Mouse (Mus musculus): ENCODE results near the gene Gpd2. TPM values are rescaled to one million over a fixed set of nuclear protein-coding genes. Genes with fewer than 3 reads are reported as not detected.

The Gpd2 gene
- polyA plus RNA-seq, 1 experiment from 2014 or later = 21.8 TPM

- H3K36me3 ChIP-seq (ENCODE audit: control insufficient read depth, insufficient read depth, low read length) = no peaks in the 10 kb centered on the region
- no peak overlapping the region for H3K4me3 ChIP-seq (ENCODE audit: low read depth, low read length)
- no peaks in the 10 kb centered on the region for H3K27me3 ChIP-seq (replicated peaks; ENCODE audit: control insufficient read depth, insufficient read depth, low read length)
- no peak overlapping the region for H3K4me2 ChIP-seq (ENCODE audit: low read length)
- no peaks in the 10 kb centered on the region for H3K9me3 ChIP-seq (ENCODE audit: control insufficient read depth, low read length)
- ATAC-seq (replicated peaks; ENCODE audit: low FRiP score, low TSS enrichment, low read depth) (no peak), DNase-seq (ENCODE audit: low spot score) (no peak)
- H3K4me1 ChIP-seq (replicated peaks; ENCODE audit: control insufficient read depth, insufficient read depth, low read length) = no peaks in the 10 kb centered on the region
- 47% methylated on average over 2 of the region's 2 CpGs for WGBS
- H3K27ac ChIP-seq (ENCODE audit: low read depth) = no peak overlapping the region
- no peak overlapping the region for H3K9ac ChIP-seq (ENCODE audit: low read length)
These were observed 12.2 kb upstream of the Gpd2 start for GRCm38 (mm10) chr2:57225236-57225635.

- H3K4me2 ChIP-seq (ENCODE audit: low read length) = no peak overlapping the region
- H3K4me1 ChIP-seq (replicated peaks; ENCODE audit: control insufficient read depth, insufficient read depth, low read length) = no peaks in the 10 kb centered on the region
- no peaks in the 10 kb centered on the region for H3K27me3 ChIP-seq (replicated peaks; ENCODE audit: control insufficient read depth, insufficient read depth, low read length)
- ATAC-seq (replicated peaks; ENCODE audit: low FRiP score, low TSS enrichment, low read depth) = no peak
- DNase-seq (ENCODE audit: low spot score) = no peak
- no peak overlapping the region for H3K9ac ChIP-seq (ENCODE audit: low read length)
- 81% methylated on average over 3 of the region's 3 CpGs for WGBS
- no peak overlapping the region for H3K27ac ChIP-seq (ENCODE audit: low read depth)
- H3K9me3 ChIP-seq (ENCODE audit: control insufficient read depth, low read length) = no peaks in the 10 kb centered on the region
- H3K4me3 ChIP-seq (ENCODE audit: low read depth, low read length) = no peak overlapping the region
- H3K36me3 ChIP-seq (ENCODE audit: control insufficient read depth, insufficient read depth, low read length) = no peaks in the 10 kb centered on the region
These were observed 10.0 kb upstream of the Gpd2 start for GRCm38 (mm10) chr2:57227425-57227824.

GRCm38 (mm10) chr2:57229647-57230240 is 7.7 kb upstream of the Gpd2 start:
- no peak for DNase-seq (ENCODE audit: low spot score)
- Histone ChIP-seq H3K9me3 (ENCODE audit: control insufficient read depth, low read length) (no peaks in the 10 kb centered on the region), H3K4me1 (replicated peaks; ENCODE audit: control insufficient read depth, insufficient read depth, low read length) (no peaks in the 10 kb centered on the region), H3K27me3 (replicated peaks; ENCODE audit: control insufficient read depth, insufficient read depth, low read length) (no peaks in the 10 kb centered on the region), H3K4me2 (ENCODE audit: low read length) (no peak overlapping the region), H3K4me3 (ENCODE audit: low read depth, low read length) (no peak overlapping the region), H3K36me3 (ENCODE audit: control insufficient read depth, insufficient read depth, low read length) (no peaks in the 10 kb centered on the region), H3K27ac (ENCODE audit: low read depth) (no peak overlapping the region), H3K9ac (ENCODE audit: low read length) (no peak overlapping the region)
- no peak for ATAC-seq (replicated peaks; ENCODE audit: low FRiP score, low TSS enrichment, low read depth)
- WGBS = 69% methylated on average over 4 of the region's 4 CpGs

GRCm38 (mm10) chr2:57231432-57231831 is 6.0 kb upstream of the Gpd2 start:
- Histone ChIP-seq H3K4me1 (replicated peaks; ENCODE audit: control insufficient read depth, insufficient read depth, low read length) (no peaks in the 10 kb centered on the region), H3K9me3 (ENCODE audit: control insufficient read depth, low read length) (no peaks in the 10 kb centered on the region), H3K4me3 (ENCODE audit: low read depth, low read length) (no peak overlapping the region), H3K36me3 (ENCODE audit: control insufficient read depth, insufficient read depth, low read length) (no peaks in the 10 kb centered on the region), H3K4me2 (ENCODE audit: low read length) (no peak overlapping the region), H3K9ac (ENCODE audit: low read length) (no peak overlapping the region), H3K27me3 (replicated peaks; ENCODE audit: control insufficient read depth, insufficient read depth, low read length) (no peaks in the 10 kb centered on the region), H3K27ac (ENCODE audit: low read depth) (no peak overlapping the region)
- ATAC-seq (replicated peaks; ENCODE audit: low FRiP score, low TSS enrichment, low read depth) (no peak), DNase-seq (ENCODE audit: low spot score) (no peak)
- WGBS = 73% methylated on average over 5 of the region's 5 CpGs

GRCm38 (mm10) chr2:57232328-57232727 is 5.1 kb upstream of the Gpd2 start:
- DNase-seq (ENCODE audit: low spot score) = no peak
- 88% methylated on average over 8 of the region's 8 CpGs for WGBS
- no peaks in the 10 kb centered on the region for H3K9me3 ChIP-seq (ENCODE audit: control insufficient read depth, low read length)

GRCm38 (mm10) chr2:57236246-57236645 is 1.2 kb upstream of the Gpd2 start:
- no peaks in the 10 kb centered on the region for H3K27me3 ChIP-seq (replicated peaks; ENCODE audit: control insufficient read depth, insufficient read depth, low read length)
- H3K4me2 ChIP-seq (ENCODE audit: low read length) = no peak overlapping the region
- ATAC-seq (replicated peaks; ENCODE audit: low FRiP score, low TSS enrichment, low read depth) = no peak
- H3K4me1 ChIP-seq (replicated peaks; ENCODE audit: control insufficient read depth, insufficient read depth, low read length) = peaks cover 2% of the 10 kb centered on the region; the same call in 1 of the 2 replicates
- DNase-seq (ENCODE audit: low spot score) = no peak
- 77% methylated on average over 2 of the region's 2 CpGs for WGBS
- no peak overlapping the region for H3K4me3 ChIP-seq (ENCODE audit: low read depth, low read length)
- no peaks in the 10 kb centered on the region for H3K36me3 ChIP-seq (ENCODE audit: control insufficient read depth, insufficient read depth, low read length)
- H3K9me3 ChIP-seq (ENCODE audit: control insufficient read depth, low read length) = no peaks in the 10 kb centered on the region
- no peak overlapping the region for H3K9ac ChIP-seq (ENCODE audit: low read length)
- H3K27ac ChIP-seq (ENCODE audit: low read depth) = no peak overlapping the region

More at GRCm38 (mm10) chr2:57232328-57232727, 5.1 kb upstream of the Gpd2 start:
- Histone ChIP-seq H3K27ac (ENCODE audit: low read depth) (no peak overlapping the region), H3K4me1 (replicated peaks; ENCODE audit: control insufficient read depth, insufficient read depth, low read length) (0 out of 2 replicates have a peak, but pooled peaks cover under 1% of the 10 kb centered on the region), H3K4me3 (ENCODE audit: low read depth, low read length) (no peak overlapping the region), H3K9ac (ENCODE audit: low read length) (no peak overlapping the region), H3K36me3 (ENCODE audit: control insufficient read depth, insufficient read depth, low read length) (no peaks in the 10 kb centered on the region), H3K27me3 (replicated peaks; ENCODE audit: control insufficient read depth, insufficient read depth, low read length) (no peaks in the 10 kb centered on the region), H3K4me2 (ENCODE audit: low read length) (no peak overlapping the region)
- ATAC-seq (replicated peaks; ENCODE audit: low FRiP score, low TSS enrichment, low read depth) = no peak

GRCm38 (mm10) chr2:57237026-57237425 is 409 bp upstream of the Gpd2 start:
- Histone ChIP-seq H3K36me3 (ENCODE audit: control insufficient read depth, insufficient read depth, low read length) (no peaks in the 10 kb centered on the region), H3K27me3 (replicated peaks; ENCODE audit: control insufficient read depth, insufficient read depth, low read length) (no peaks in the 10 kb centered on the region), H3K9me3 (ENCODE audit: control insufficient read depth, low read length) (no peaks in the 10 kb centered on the region), H3K27ac (ENCODE audit: low read depth) (no peak overlapping the region), H3K9ac (ENCODE audit: low read length) (peak overlapping the region; percentile 78), H3K4me1 (replicated peaks; ENCODE audit: control insufficient read depth, insufficient read depth, low read length) (peaks cover 2% of the 10 kb centered on the region; the same call in 1 of the 2 replicates), H3K4me2 (ENCODE audit: low read length) (peak overlapping the region; percentile 96), H3K4me3 (ENCODE audit: low read depth, low read length) (peak overlapping the region; percentile 75; the same call in 1 of the 2 replicates)
- ATAC-seq (replicated peaks; ENCODE audit: low FRiP score, low TSS enrichment, low read depth) (no peak), DNase-seq (ENCODE audit: low spot score) (no peak)
- 37% methylated on average over 6 of the region's 6 CpGs for WGBS

GRCm38 (mm10) chr2:57237920-57238613 is 632 bp downstream of the Gpd2 start:
- peak overlapping the region; percentile 78 for H3K9ac ChIP-seq (ENCODE audit: low read length)
- H3K36me3 ChIP-seq (ENCODE audit: control insufficient read depth, insufficient read depth, low read length) = no peaks in the 10 kb centered on the region
- under 1% methylated on average over 68 of the region's 69 CpGs for WGBS
- ATAC-seq (replicated peaks; ENCODE audit: low FRiP score, low TSS enrichment, low read depth) (peak; percentile 92), DNase-seq (ENCODE audit: low spot score) (peak; percentile 90)
- H3K4me2 ChIP-seq (ENCODE audit: low read length) = peak overlapping the region; percentile 96
- H3K9me3 ChIP-seq (ENCODE audit: control insufficient read depth, low read length) = no peaks in the 10 kb centered on the region
- peaks cover 2% of the 10 kb centered on the region; the same call in 1 of the 2 replicates for H3K4me1 ChIP-seq (replicated peaks; ENCODE audit: control insufficient read depth, insufficient read depth, low read length)
- peak overlapping the region; percentile 75 for H3K4me3 ChIP-seq (ENCODE audit: low read depth, low read length)
- H3K27me3 ChIP-seq (replicated peaks; ENCODE audit: control insufficient read depth, insufficient read depth, low read length) = no peaks in the 10 kb centered on the region
- peak overlapping the region; percentile 76 for H3K27ac ChIP-seq (ENCODE audit: low read depth)

Data from intestine, embryonic 14.5 days (tissue).